Mouse (Mus musculus): ENCODE measurements around the gene BC051019. TPM values are rescaled to one million over a fixed set of nuclear protein-coding genes. Genes with fewer than 3 reads are reported as not detected.

The BC051019 gene
- polyA plus RNA-seq, 1 experiment = not detected

- Histone ChIP-seq H3K4me3 (replicated peaks) (no peak overlapping the region), H3K4me1 (ENCODE audit: control insufficient read depth) (peaks cover 4% of the 10 kb centered on the region), H3K9me3 (ENCODE audit: control insufficient read depth, low read length) (no peaks in the 10 kb centered on the region), H3K36me3 (ENCODE audit: control insufficient read depth) (peaks cover 51% of the 10 kb centered on the region), H3K27me3 (ENCODE audit: control insufficient read depth) (no peaks in the 10 kb centered on the region)
- TF ChIP-seq TAL1 (IDR thresholded peaks at IDR 0.05; ENCODE audit: low read length) (no peak), GATA1 (IDR thresholded peaks at IDR 0.05; ENCODE audit: low read length) (no peak)
These were observed 10.1 kb downstream of the BC051019 start for GRCm38 (mm10) chr7:109713434-109713982.

GRCm38 (mm10) chr7:109712198-109712597 lies 11.5 kb downstream of the BC051019 start:
- Histone ChIP-seq H3K36me3 (ENCODE audit: control insufficient read depth) (peaks cover 64% of the 10 kb centered on the region), H3K4me1 (ENCODE audit: control insufficient read depth) (peaks cover 12% of the 10 kb centered on the region), H3K4me3 (replicated peaks) (no peak overlapping the region), H3K9me3 (ENCODE audit: control insufficient read depth, low read length) (no peaks in the 10 kb centered on the region), H3K27me3 (ENCODE audit: control insufficient read depth) (no peaks in the 10 kb centered on the region)
- no peak for TF ChIP-seq GATA1 (IDR thresholded peaks at IDR 0.05; ENCODE audit: low read length)
- TF ChIP-seq TAL1 (IDR thresholded peaks at IDR 0.05; ENCODE audit: low read length) = no peak

DNA sequence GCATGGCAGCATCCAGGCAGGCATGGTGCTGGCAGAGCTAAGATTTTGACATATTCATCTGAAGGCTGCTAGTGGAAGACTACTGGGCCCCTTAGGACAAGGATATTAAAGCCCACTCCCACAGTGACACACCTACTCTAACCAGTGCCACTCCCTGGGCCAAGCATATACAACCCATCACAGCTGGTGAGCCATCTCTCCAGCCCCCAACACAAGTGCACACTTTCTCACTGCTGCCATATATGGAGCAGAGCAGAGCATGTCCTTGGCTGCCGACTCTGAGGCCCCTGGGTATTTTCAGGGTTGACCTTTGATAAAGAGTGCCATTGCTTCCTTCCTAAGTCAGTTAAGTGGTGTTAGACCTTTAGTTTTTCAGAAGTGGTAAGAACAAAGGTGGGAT lies 13.6 kb downstream of the BC051019 start:
- Histone ChIP-seq H3K36me3 (ENCODE audit: control insufficient read depth) (peaks cover 82% of the 10 kb centered on the region), H3K4me1 (ENCODE audit: control insufficient read depth) (peaks cover 30% of the 10 kb centered on the region), H3K9me3 (ENCODE audit: control insufficient read depth, low read length) (no peaks in the 10 kb centered on the region), H3K27me3 (ENCODE audit: control insufficient read depth) (no peaks in the 10 kb centered on the region), H3K4me3 (replicated peaks) (no peak overlapping the region)
- TF ChIP-seq TAL1 (IDR thresholded peaks at IDR 0.05; ENCODE audit: low read length) = no peak
- no peak for TF ChIP-seq GATA1 (IDR thresholded peaks at IDR 0.05; ENCODE audit: low read length)

GRCm38 (mm10) chr7:109708961-109709382 lies 14.7 kb downstream of the BC051019 start:
- H3K4me3 ChIP-seq (replicated peaks) = no peak overlapping the region
- H3K27me3 ChIP-seq (ENCODE audit: control insufficient read depth) = no peaks in the 10 kb centered on the region
- peaks cover 41% of the 10 kb centered on the region for H3K4me1 ChIP-seq (ENCODE audit: control insufficient read depth)
- TF ChIP-seq TAL1 (IDR thresholded peaks at IDR 0.05; ENCODE audit: low read length) (no peak), GATA1 (IDR thresholded peaks at IDR 0.05; ENCODE audit: low read length) (no peak)
- H3K9me3 ChIP-seq (ENCODE audit: control insufficient read depth, low read length) = no peaks in the 10 kb centered on the region
- peaks cover 82% of the 10 kb centered on the region for H3K36me3 ChIP-seq (ENCODE audit: control insufficient read depth)

GRCm38 (mm10) chr7:109707023-109707785 lies 16.4 kb downstream of the BC051019 start:
- Histone ChIP-seq H3K36me3 (ENCODE audit: control insufficient read depth) (peaks cover 68% of the 10 kb centered on the region), H3K9me3 (ENCODE audit: control insufficient read depth, low read length) (peaks cover 3% of the 10 kb centered on the region; the same call in 1 of the 2 replicates), H3K27me3 (ENCODE audit: control insufficient read depth) (peaks cover 6% of the 10 kb centered on the region; the same call in 1 of the 2 replicates), H3K4me3 (replicated peaks) (no peak overlapping the region), H3K4me1 (ENCODE audit: control insufficient read depth) (peaks cover 57% of the 10 kb centered on the region)
- no peak for TF ChIP-seq GATA1 (IDR thresholded peaks at IDR 0.05; ENCODE audit: low read length)
- no peak for TF ChIP-seq TAL1 (IDR thresholded peaks at IDR 0.05; ENCODE audit: low read length)

- no peak for TF ChIP-seq TAL1 (IDR thresholded peaks at IDR 0.05; ENCODE audit: low read length)
- TF ChIP-seq GATA1 (IDR thresholded peaks at IDR 0.05; ENCODE audit: low read length) = no peak
- H3K4me1 ChIP-seq (ENCODE audit: control insufficient read depth) = peaks cover 55% of the 10 kb centered on the region
- peaks cover 41% of the 10 kb centered on the region for H3K36me3 ChIP-seq (ENCODE audit: control insufficient read depth)
- H3K27me3 ChIP-seq (ENCODE audit: control insufficient read depth) = peaks cover 6% of the 10 kb centered on the region; the same call in 1 of the 2 replicates
- H3K9me3 ChIP-seq (ENCODE audit: control insufficient read depth, low read length) = peaks cover 3% of the 10 kb centered on the region; the same call in 1 of the 2 replicates
- peak overlapping the region; percentile 68 for H3K4me3 ChIP-seq (replicated peaks)
These were observed 19.2 kb downstream of the BC051019 start for GRCm38 (mm10) chr7:109704461-109704860.

DNA sequence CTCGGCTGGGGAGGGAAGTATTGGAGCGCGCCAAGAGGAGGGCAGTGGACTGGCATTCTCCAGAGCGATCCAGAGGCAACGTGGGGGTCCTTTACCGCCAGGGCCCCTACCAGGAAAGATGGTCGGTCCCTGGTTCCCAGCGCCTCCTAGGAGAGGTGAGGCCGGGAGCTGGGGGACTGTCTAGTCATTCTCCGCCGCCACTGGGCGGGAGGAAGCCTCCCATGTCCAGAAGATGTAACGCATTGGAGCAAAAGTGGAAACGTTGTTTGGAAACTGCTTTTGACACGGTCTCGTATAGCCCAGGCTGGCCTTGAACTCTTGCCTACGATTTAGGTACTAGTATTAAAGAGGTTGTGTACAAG lies 19.7 kb downstream of the BC051019 start:
- peaks cover 36% of the 10 kb centered on the region for H3K36me3 ChIP-seq (ENCODE audit: control insufficient read depth)
- TF ChIP-seq GATA1 (IDR thresholded peaks at IDR 0.05; ENCODE audit: low read length) (no peak), TAL1 (IDR thresholded peaks at IDR 0.05; ENCODE audit: low read length) (no peak)
- peaks cover 6% of the 10 kb centered on the region; the same call in 1 of the 2 replicates for H3K27me3 ChIP-seq (ENCODE audit: control insufficient read depth)
- peaks cover 3% of the 10 kb centered on the region; the same call in 1 of the 2 replicates for H3K9me3 ChIP-seq (ENCODE audit: control insufficient read depth, low read length)
- peaks cover 55% of the 10 kb centered on the region for H3K4me1 ChIP-seq (ENCODE audit: control insufficient read depth)
- peak overlapping the region; percentile 68 for H3K4me3 ChIP-seq (replicated peaks)

DNA sequence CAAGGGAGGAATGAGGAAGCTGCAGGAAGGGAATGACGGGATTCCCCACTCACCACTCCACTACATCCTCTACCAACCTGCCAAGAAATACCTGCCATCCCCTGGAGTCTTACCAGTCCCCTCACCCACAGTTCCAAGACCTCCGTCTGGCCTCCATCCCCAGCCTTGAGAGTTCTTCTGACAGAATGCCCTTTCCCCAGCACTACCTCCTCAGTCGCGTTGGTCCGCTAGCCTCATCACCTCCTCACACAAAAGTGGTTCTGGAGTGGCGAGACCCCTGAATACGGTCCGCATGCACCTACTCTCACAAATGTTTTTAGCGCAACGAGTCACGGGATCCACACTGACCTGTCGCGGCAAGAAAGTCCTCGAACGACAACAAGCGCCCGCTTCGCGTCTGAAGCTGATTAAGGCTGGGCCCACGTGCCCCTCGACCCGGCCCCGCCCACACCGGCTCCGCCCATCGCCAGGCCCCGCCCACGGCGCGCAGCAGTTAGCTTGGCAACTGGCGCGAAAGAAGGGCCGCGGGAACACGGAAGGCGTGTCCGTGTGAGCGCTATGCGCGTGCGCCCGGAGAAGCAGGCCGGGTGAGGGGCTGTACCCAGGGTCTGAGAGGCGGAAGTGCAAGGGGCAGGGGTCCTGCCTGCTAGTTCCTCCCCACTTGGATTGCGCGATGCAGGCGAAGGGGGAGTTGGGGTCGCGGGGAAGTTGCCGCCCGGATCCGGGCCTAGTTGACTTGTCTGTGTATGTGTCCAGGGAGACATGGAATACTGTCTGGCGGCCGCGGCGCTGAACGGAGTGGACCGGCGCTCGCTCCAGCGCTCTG lies 20.2 kb downstream of the BC051019 start, which contains the start of the genes St5 and Akip1:
St5 (minus strand) TSS at position 416 of the 826 bp plus-strand sequence.
Akip1 (plus strand) TSS at position 501 of the 826 bp plus-strand sequence.
- Histone ChIP-seq H3K36me3 (ENCODE audit: control insufficient read depth) (peaks cover 30% of the 10 kb centered on the region), H3K4me3 (replicated peaks) (peak within 1 kb of the TSS; percentile 68), H3K4me1 (ENCODE audit: control insufficient read depth) (peaks cover 53% of the 10 kb centered on the region), H3K27me3 (ENCODE audit: control insufficient read depth) (peaks cover 6% of the 10 kb centered on the region; the same call in 1 of the 2 replicates), H3K9me3 (ENCODE audit: control insufficient read depth, low read length) (peaks cover 3% of the 10 kb centered on the region; the same call in 1 of the 2 replicates)
- TF ChIP-seq GATA1 (IDR thresholded peaks at IDR 0.05; ENCODE audit: low read length) = no peak
- TF ChIP-seq TAL1 (IDR thresholded peaks at IDR 0.05; ENCODE audit: low read length) = no peak

Measured in erythroblast, embryonic 14.5 days (primary cell).